Mouse (Mus musculus) forebrain, embryonic 11.5 days (tissue): ENCODE data around the gene Mgat4a. TPM values are rescaled to one million over a fixed set of nuclear protein-coding genes. Genes with fewer than 3 reads are reported as not detected.

Source experiments
- ATAC-seq: fragments of 200-750 bp; cut with Nextera tagmentation; replicated peaks from 2 replicates; pipeline ENCODE4 v1.8.0; 2017; ENCODE audit warnings: moderate TSS enrichment; ENCODE audit not compliant: low FRiP score
- DNase-seq: peaks from one replicate; pipeline ENCODE4 v3.0.0-alpha.2; 2017; ENCODE audit warnings: low spot score
- H3K27ac ChIP-seq: fragments of 300-500 bp; sonication (generic); 2 replicates; pipeline ENCODE4 v1.5.1; 2014; ENCODE audit warnings: low read depth, low read length
- H3K27me3 ChIP-seq: fragments of 300-500 bp; sonication (generic); 2 replicates; pipeline ENCODE4 v1.6.1; 2014; ENCODE audit warnings: mild to moderate bottlenecking, low read length, mixed read lengths; ENCODE audit not compliant: control insufficient read depth, insufficient read depth
- H3K36me3 ChIP-seq: fragments of 300-500 bp; sonication (generic); 2 replicates; pipeline ENCODE4 v1.6.1; 2014; ENCODE audit warnings: mild to moderate bottlenecking, low read length, moderate library complexity, mixed read lengths; ENCODE audit not compliant: control insufficient read depth, insufficient read depth
- H3K4me1 ChIP-seq: fragments of 300-500 bp; sonication (generic); replicated peaks from 2 replicates; pipeline ENCODE4 v1.6.1; 2014; ENCODE audit warnings: low read length, mixed read lengths; ENCODE audit not compliant: control insufficient read depth, insufficient read depth
- H3K4me2 ChIP-seq: fragments of 300-500 bp; sonication (generic); 2 replicates; pipeline ENCODE4 v1.6.1; 2014; ENCODE audit warnings: low read depth, mild to moderate bottlenecking, low read length, moderate library complexity, mixed read lengths; ENCODE audit not compliant: severe bottlenecking
- H3K4me3 ChIP-seq: fragments of 300-500 bp; sonication (generic); 2 replicates; pipeline ENCODE4 v1.5.1; 2014; ENCODE audit warnings: low read depth, low read length
- H3K9ac ChIP-seq: fragments of 300-500 bp; sonication (generic); 2 replicates; pipeline ENCODE4 v1.6.1; 2014; ENCODE audit warnings: low read length
- H3K9me3 ChIP-seq: fragments of 300-500 bp; sonication (generic); 2 replicates; pipeline ENCODE4 v1.6.1; 2016; ENCODE audit warnings: low read length, mixed read lengths; ENCODE audit not compliant: control insufficient read depth
- WGBS: fragments of 180-500 bp; shearing (Covaris S2); extraction: QIAGEN DNeasy Blood & Tissue Kit; methylation state at CpG from one replicate; pipeline ENCODE4 v1.1.7; 2014; 5-methylcytosine and 5-hydroxymethylcytosine counted together
- polyA plus RNA-seq: library from polyadenylated mRNA; unstranded; fragments of >200 nt; fragmentation: Nextera tagmentation; extraction: Ambion mirVana; gene quantifications from 2 replicates; pipeline ENCODE4 v1.2.1, GENCODE M21; 2014

The Mgat4a gene
- polyA plus RNA-seq, 1 experiment from 2014 or later, result 3.2 TPM

DNA sequence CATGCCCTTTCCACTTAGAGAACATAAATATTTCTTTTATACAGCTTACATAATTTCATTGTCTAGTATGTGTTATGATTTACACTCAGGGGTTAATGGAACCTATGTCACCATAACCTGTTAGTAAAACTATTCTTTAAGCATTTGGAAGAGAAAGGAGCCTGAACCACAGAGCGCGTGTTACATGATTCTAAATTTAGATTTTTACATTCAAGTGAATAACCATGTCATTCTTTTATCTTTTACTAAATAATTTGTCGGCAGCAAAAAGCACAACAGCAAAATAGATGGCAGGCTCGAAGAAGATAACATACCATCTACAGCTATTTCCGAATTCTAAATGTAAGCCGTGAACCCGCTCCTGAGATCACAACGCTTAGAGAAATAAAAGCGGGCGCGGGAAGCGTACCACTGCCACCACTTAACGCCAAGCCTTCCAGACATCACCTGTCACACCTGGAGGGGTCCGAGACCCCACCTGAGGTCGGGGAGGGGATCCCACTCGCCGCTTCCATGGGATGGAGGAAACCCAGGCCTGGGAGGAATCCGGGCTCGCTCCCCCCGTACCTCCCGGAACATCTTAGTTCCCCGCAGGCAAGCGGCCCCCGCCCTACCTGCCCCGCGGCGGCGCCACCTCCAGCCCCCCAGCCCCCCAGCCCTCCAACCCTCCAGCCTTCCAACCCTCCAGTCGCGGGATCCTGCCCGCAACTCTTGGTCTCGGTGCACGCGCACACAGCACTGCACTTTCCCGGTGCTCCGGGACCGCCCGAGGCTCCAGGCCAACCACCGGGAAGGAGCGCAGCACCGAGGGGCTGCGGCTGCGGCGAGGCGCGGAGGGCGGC, 627 bp downstream of the Mgat4a start:
- no peak for DNase-seq
- WGBS, result 5% methylated on average over 44 of the region's 47 CpGs

DNA sequence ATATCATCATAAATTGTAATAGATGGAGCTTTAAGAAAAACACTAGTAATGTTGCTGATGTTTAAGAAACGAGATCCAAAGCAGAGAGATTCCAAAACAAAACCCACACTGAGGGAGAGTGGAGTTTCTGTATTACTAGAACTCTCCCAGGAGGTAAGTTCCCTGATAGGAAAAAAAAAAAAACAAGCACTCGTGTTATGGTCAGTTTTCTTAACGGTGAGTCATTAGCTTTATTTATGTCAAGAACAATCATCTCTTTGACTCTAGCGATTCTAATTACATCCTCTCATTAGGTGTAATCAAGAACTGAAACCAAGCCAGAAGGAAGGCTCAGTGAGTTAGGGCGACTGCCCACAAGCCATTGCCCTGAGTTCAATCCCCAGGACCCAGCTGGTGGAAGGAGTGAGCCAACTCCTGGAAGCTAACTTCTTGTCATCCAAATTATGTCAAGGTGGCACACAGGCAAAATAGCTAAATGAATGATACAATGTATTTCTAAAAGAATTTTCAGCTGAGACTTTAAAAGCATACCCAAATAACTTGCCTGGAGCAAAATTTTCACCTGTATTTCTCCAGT, 6.2 kb downstream of the Mgat4a start:
- no peak for DNase-seq
- no peaks in the 10 kb centered on the region for H3K36me3 ChIP-seq
- ATAC-seq, result no peak
- H3K27ac ChIP-seq, result no peak overlapping the region
- H3K4me1 ChIP-seq, result no peaks in the 10 kb centered on the region
- H3K27me3 ChIP-seq, result no peaks in the 10 kb centered on the region
- WGBS, result 61% methylated on average over 5 of the region's 5 CpGs
- no peaks in the 10 kb centered on the region for H3K9me3 ChIP-seq
- H3K4me2 ChIP-seq, result no peak overlapping the region
- H3K9ac ChIP-seq, result no peak overlapping the region
- no peak overlapping the region for H3K4me3 ChIP-seq

More for the DNA sequence above, 627 bp downstream of the Mgat4a start:
- Histone ChIP-seq H3K9ac (peak overlapping the region; percentile 72), H3K4me1 (peaks cover 6% of the 10 kb centered on the region; the same call in 1 of the 2 replicates), H3K27me3 (peaks cover 3% of the 10 kb centered on the region; the same call in 1 of the 2 replicates), H3K27ac (no peak overlapping the region), H3K9me3 (no peaks in the 10 kb centered on the region), H3K4me3 (peak overlapping the region; percentile 76), H3K36me3 (no peaks in the 10 kb centered on the region), H3K4me2 (peak overlapping the region; percentile 94)
- peak; percentile 82 for ATAC-seq

DNA sequence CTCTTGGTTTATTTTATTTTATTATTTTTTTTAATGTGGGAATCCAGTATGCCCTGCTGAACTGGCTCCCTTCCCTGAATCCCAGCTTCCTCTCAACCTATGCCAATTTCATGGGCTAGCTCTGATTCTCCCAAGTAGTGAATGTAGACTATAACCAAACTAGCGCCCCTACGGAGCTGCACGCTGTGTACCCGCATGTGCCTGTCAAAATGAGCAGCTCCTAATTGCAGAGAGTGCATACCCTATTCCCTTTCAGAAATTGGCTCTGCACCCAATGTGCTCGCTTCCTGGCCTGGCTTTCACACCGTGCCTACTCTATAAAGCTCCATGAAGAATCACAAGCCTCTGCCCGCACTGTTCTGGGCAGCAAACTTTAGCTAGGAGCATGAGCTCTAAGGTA, 7.6 kb downstream of the Mgat4a start:
- Histone ChIP-seq H3K4me1 (no peaks in the 10 kb centered on the region), H3K9ac (no peak overlapping the region), H3K27ac (no peak overlapping the region), H3K36me3 (no peaks in the 10 kb centered on the region), H3K4me3 (no peak overlapping the region), H3K4me2 (no peak overlapping the region), H3K27me3 (no peaks in the 10 kb centered on the region), H3K9me3 (no peaks in the 10 kb centered on the region)
- DNase-seq (no peak), ATAC-seq (no peak)
- 90% methylated on average over 7 of the region's 7 CpGs for WGBS

DNA sequence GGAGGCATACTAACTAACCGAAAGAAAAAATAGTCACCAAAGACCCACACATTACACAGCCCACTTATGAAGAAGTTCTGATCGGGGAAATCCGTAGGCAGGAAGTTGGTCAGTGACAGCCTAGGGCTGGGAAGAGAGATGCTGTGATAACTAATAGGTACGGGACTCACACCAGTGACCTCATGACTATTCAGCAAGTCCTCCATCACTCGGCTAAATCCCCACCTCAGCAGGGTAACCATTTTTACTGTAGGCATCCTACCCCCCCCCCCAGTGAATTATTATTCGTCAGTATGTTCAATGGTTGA, 8.3 kb downstream of the Mgat4a start:
- no peak for ATAC-seq
- Histone ChIP-seq H3K4me1 (no peaks in the 10 kb centered on the region), H3K27me3 (no peaks in the 10 kb centered on the region), H3K4me3 (no peak overlapping the region), H3K36me3 (no peaks in the 10 kb centered on the region), H3K9me3 (no peaks in the 10 kb centered on the region), H3K27ac (no peak overlapping the region), H3K4me2 (no peak overlapping the region), H3K9ac (no peak overlapping the region)
- DNase-seq, result no peak
- WGBS, result 91% methylated on average over 6 of the region's 6 CpGs

DNA sequence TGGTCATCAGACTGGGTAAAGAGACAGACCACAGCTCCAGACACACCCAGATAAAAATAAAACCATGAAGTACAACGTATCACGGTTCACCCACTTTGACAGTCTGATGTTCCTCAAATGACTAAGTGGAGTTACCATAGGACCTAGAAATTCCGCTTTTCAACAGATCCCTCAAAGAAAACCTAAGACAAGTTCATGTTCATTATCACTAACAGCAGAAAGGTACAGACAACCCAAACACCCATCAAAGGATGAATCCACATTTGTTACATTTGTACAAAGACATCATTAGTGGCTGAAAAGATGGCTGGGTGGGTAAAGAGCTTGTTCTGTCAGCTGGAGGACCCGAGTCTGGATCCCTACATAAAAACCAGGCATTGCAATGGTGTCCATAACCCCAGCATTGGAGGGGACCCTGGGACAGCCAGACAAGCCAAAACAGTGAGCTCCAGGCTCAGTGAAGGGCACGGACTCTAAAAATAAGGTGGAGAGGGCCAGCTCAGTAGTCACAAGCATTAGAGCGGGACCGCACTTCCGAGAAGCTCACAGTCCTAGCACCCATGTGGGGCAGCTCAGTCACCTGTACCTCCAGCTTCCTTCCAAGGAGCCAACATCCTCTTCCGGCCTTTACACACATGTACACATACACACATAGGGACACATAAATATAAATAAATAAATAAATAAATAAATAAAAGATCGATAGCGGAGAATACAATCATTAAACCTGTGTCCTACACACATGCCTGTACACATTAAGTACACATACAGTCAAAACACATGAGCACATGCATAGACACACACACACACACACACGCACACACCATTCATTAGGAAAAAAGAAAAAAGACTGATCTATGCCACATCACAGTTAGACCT, 8.9 kb downstream of the Mgat4a start:
- H3K36me3 ChIP-seq, result no peaks in the 10 kb centered on the region
- H3K4me3 ChIP-seq, result no peak overlapping the region
- no peak overlapping the region for H3K4me2 ChIP-seq
- 92% methylated on average over 12 of the region's 12 CpGs for WGBS
- no peak overlapping the region for H3K9ac ChIP-seq
- H3K27me3 ChIP-seq, result no peaks in the 10 kb centered on the region
- ATAC-seq (no peak), DNase-seq (no peak)
- no peaks in the 10 kb centered on the region for H3K9me3 ChIP-seq
- H3K27ac ChIP-seq, result no peak overlapping the region
- H3K4me1 ChIP-seq, result no peaks in the 10 kb centered on the region

DNA sequence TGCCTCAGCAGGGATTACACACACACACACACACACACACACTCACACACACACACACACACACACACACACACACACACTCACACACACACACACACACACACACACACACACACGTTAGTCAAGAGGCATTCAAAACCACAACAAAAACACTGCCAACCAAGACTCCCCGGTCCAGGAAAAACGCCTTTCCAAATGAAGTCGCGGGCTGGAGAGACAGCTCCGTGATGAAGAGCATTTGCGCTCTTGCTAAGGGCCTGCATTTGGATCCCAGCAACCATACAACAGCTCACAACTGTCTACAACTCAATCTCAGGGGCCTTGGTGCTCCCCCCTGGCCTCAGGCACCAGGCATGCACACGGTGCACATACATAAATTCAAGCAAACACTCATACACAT, 10.8 kb downstream of the Mgat4a start:
- Histone ChIP-seq H3K27me3 (no peaks in the 10 kb centered on the region), H3K4me2 (no peak overlapping the region), H3K4me3 (no peak overlapping the region), H3K9me3 (no peaks in the 10 kb centered on the region), H3K9ac (no peak overlapping the region), H3K27ac (no peak overlapping the region), H3K4me1 (no peaks in the 10 kb centered on the region), H3K36me3 (no peaks in the 10 kb centered on the region)
- ATAC-seq, result no peak
- 81% methylated on average over 8 of the region's 8 CpGs for WGBS
- no peak for DNase-seq

DNA sequence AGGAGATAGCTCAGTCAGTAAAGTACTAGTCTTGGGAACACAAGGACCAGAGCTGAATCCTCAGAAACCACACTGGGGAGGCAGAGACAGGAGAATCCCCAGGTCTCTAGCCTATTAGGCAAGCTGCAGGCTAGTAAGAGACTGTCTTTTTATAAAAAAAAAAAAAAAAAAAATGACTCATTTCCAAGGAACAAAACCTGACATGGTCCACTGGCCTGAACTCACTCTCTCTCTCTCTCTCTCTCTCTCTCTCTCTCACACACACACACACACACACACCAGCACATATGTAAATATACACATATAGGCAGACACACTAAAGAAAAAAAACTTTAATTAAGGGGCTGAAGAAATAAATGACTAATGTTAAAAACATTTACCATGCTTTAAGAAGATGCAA, 14.6 kb downstream of the Mgat4a start:
- H3K9ac ChIP-seq, result no peak overlapping the region
- H3K27ac ChIP-seq, result no peak overlapping the region
- H3K27me3 ChIP-seq, result no peaks in the 10 kb centered on the region
- H3K4me2 ChIP-seq, result no peak overlapping the region
- ATAC-seq (no peak), DNase-seq (no peak)
- no peaks in the 10 kb centered on the region for H3K9me3 ChIP-seq
- no peaks in the 10 kb centered on the region for H3K4me1 ChIP-seq
- no peak overlapping the region for H3K4me3 ChIP-seq
- no peaks in the 10 kb centered on the region for H3K36me3 ChIP-seq

DNA sequence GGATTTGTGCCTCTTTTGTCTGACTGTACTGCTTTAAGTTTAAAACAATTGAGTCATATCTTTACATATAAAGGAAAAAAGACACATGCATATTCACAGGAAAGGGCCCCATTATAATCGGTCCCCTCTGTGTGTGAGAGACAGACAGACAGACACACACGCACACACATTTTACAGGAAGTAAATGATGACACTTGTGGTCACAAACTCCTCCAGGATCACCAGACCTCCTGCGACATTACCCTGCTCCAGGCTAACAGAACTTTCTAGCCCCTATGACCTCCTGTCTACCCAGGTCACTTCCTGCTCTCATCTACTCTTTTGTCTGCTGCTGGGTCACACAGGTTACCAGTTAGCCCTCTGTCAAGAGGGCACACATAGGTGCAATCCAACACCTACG, 16.1 kb downstream of the Mgat4a start:
- no peaks in the 10 kb centered on the region for H3K9me3 ChIP-seq
- H3K9ac ChIP-seq, result no peak overlapping the region
- ATAC-seq, result no peak
- no peaks in the 10 kb centered on the region for H3K4me1 ChIP-seq
- 88% methylated on average over 4 of the region's 4 CpGs for WGBS
- no peak overlapping the region for H3K4me3 ChIP-seq
- H3K4me2 ChIP-seq, result no peak overlapping the region
- no peaks in the 10 kb centered on the region for H3K27me3 ChIP-seq
- no peaks in the 10 kb centered on the region for H3K36me3 ChIP-seq
- no peak for DNase-seq
- H3K27ac ChIP-seq, result no peak overlapping the region
